Mouse (Mus musculus): ENCODE data around the gene Acin1. TPM values are rescaled to one million over a fixed set of nuclear protein-coding genes. Genes with fewer than 3 reads are reported as not detected.

The Acin1 gene
- polyA plus RNA-seq (2012; rRNA removed): 79.2 and 79.4 TPM in 2 replicates

- Histone ChIP-seq H3K36me3 (ENCODE audit: control insufficient read depth, insufficient read depth, low read length) (no peaks in the 10 kb centered on the region; the same call in none of the 2 replicates), H3K4me1 (ENCODE audit: control insufficient read depth, insufficient read depth, low read length) (peaks cover 7% of the 10 kb centered on the region; the same call in 1 of the 2 replicates), H3K4me3 (ENCODE audit: insufficient read depth, low read depth, low read length) (peak within 1 kb of the TSS; percentile 98), H3K27me3 (replicated peaks; ENCODE audit: control insufficient read depth, insufficient read depth, low read length) (no peaks in the 10 kb centered on the region), H3K27ac (ENCODE audit: insufficient read depth, low read depth, low read length) (peak within 1 kb of the TSS; percentile 99)
- under 1% methylated on average over 44 of the region's 44 CpGs for WGBS
- TF ChIP-seq POLR2A (IDR thresholded peaks at IDR 0.05; ENCODE audit: low read depth, low read length): peak; percentile 80
- no peak for TF ChIP-seq CTCF (conservative IDR thresholded peaks at IDR 0.05; ENCODE audit: insufficient read depth, insufficient read length, low read depth, low read length)
- peak; percentile 100 for DNase-seq
Observed at GRCm38 (mm10) chr14:54686522-54687143, at the start of gene Acin1. Gene Acin1, minus strand, starts transcription at chr14:54686931.

DNA sequence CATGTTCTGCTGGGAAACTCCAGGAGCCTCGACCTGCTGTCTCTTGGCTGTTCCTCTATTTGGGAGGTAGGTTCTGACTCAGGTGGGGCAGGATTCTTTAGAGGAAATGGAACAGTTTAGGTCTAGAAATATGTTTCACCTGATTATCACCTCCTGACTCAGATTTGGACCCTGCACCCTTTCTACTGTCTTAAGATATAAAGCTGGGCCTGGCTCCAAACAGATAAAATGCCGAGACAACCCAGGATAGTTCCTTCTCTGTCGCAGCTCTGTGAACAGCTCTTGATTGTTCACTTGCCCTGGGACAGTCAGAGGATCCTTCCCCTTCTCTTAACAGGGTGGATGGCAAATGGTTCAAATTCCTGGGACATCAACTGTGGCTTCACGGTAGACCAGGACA lies 48.5 kb upstream of the Acin1 start:
- no peak for TF ChIP-seq CTCF (conservative IDR thresholded peaks at IDR 0.05; ENCODE audit: insufficient read depth, insufficient read length, low read depth, low read length)
- no peak for TF ChIP-seq POLR2A (IDR thresholded peaks at IDR 0.05; ENCODE audit: low read depth, low read length)
- Histone ChIP-seq H3K27ac (ENCODE audit: insufficient read depth, low read depth, low read length) (no peak overlapping the region), H3K4me1 (ENCODE audit: control insufficient read depth, insufficient read depth, low read length) (no peaks in the 10 kb centered on the region), H3K27me3 (replicated peaks; ENCODE audit: control insufficient read depth, insufficient read depth, low read length) (no peaks in the 10 kb centered on the region), H3K36me3 (ENCODE audit: control insufficient read depth, insufficient read depth, low read length) (no peaks in the 10 kb centered on the region), H3K4me3 (ENCODE audit: insufficient read depth, low read depth, low read length) (no peak overlapping the region)
- DNase-seq: no peak
- WGBS: 63% methylated on average over 4 of the region's 4 CpGs

- Histone ChIP-seq H3K27me3 (replicated peaks; ENCODE audit: control insufficient read depth, insufficient read depth, low read length) (no peaks in the 10 kb centered on the region), H3K36me3 (ENCODE audit: control insufficient read depth, insufficient read depth, low read length) (no peaks in the 10 kb centered on the region), H3K4me1 (ENCODE audit: control insufficient read depth, insufficient read depth, low read length) (no peaks in the 10 kb centered on the region), H3K4me3 (ENCODE audit: insufficient read depth, low read depth, low read length) (no peak overlapping the region), H3K27ac (ENCODE audit: insufficient read depth, low read depth, low read length) (no peak overlapping the region)
- no peak for DNase-seq
- 78% methylated on average over 4 of the region's 4 CpGs for WGBS
- TF ChIP-seq CTCF (conservative IDR thresholded peaks at IDR 0.05; ENCODE audit: insufficient read depth, insufficient read length, low read depth, low read length): no peak
- TF ChIP-seq POLR2A (IDR thresholded peaks at IDR 0.05; ENCODE audit: low read depth, low read length): no peak
Observed at GRCm38 (mm10) chr14:54734004-54734403, 47.3 kb upstream of the Acin1 start.

GRCm38 (mm10) chr14:54732206-54732605 lies 45.5 kb upstream of the Acin1 start:
- TF ChIP-seq POLR2A (IDR thresholded peaks at IDR 0.05; ENCODE audit: low read depth, low read length) (no peak), CTCF (conservative IDR thresholded peaks at IDR 0.05; ENCODE audit: insufficient read depth, insufficient read length, low read depth, low read length) (no peak)
- no peak overlapping the region for H3K4me3 ChIP-seq (ENCODE audit: insufficient read depth, low read depth, low read length)
- H3K4me1 ChIP-seq (ENCODE audit: control insufficient read depth, insufficient read depth, low read length): no peaks in the 10 kb centered on the region
- no peak for DNase-seq
- no peaks in the 10 kb centered on the region for H3K36me3 ChIP-seq (ENCODE audit: control insufficient read depth, insufficient read depth, low read length)
- WGBS: 88% methylated on average over 8 of the region's 8 CpGs
- no peaks in the 10 kb centered on the region for H3K27me3 ChIP-seq (replicated peaks; ENCODE audit: control insufficient read depth, insufficient read depth, low read length)
- H3K27ac ChIP-seq (ENCODE audit: insufficient read depth, low read depth, low read length): no peak overlapping the region

GRCm38 (mm10) chr14:54730305-54730704 lies 43.6 kb upstream of the Acin1 start:
- Histone ChIP-seq H3K27ac (ENCODE audit: insufficient read depth, low read depth, low read length) (no peak overlapping the region), H3K4me3 (ENCODE audit: insufficient read depth, low read depth, low read length) (no peak overlapping the region), H3K27me3 (replicated peaks; ENCODE audit: control insufficient read depth, insufficient read depth, low read length) (no peaks in the 10 kb centered on the region), H3K36me3 (ENCODE audit: control insufficient read depth, insufficient read depth, low read length) (no peaks in the 10 kb centered on the region), H3K4me1 (ENCODE audit: control insufficient read depth, insufficient read depth, low read length) (no peaks in the 10 kb centered on the region)
- 72% methylated on average over 6 of the region's 6 CpGs for WGBS
- DNase-seq: no peak
- no peak for TF ChIP-seq POLR2A (IDR thresholded peaks at IDR 0.05; ENCODE audit: low read depth, low read length)
- TF ChIP-seq CTCF (conservative IDR thresholded peaks at IDR 0.05; ENCODE audit: insufficient read depth, insufficient read length, low read depth, low read length): no peak

DNA sequence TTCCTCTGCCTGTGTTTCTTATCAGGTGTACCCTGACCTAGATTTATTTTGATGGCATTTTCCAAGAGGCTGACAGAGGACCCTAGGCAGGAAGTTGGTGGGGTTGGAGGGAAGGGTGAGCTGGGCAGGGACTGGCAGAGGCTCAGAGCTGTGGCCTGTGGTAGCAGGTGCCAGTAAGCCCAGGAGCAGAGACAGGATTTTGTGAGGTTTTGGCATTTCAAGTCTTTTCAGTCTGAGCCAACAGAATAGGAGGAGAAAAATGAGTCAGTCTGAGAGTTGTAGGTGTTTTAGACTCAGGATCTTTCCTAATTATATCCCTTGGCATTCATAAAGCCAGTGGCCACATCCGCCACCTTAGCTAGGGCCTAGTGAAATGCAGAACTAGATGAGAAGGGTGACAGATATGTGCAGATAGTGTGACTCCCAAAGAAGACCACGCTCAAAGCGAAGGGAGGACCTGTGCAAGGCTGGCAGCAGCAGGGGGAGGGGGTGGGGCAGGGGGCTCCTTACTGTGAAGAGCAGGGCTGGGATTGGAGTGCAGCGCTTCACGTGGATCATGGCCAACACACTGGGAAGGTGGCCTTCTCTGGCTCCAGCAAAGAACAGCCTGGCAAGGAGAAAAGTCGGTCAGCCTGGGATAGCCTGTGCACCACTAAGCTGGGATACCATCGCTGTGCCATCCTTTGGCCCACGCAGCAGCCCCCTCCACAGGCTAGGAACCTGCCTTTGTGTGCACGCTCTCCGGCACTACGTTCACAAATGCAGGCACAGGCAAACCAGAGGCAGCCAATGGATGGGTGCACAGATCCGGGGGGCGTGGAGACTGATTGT lies 42.3 kb upstream of the Acin1 start:
- no peaks in the 10 kb centered on the region for H3K27me3 ChIP-seq (replicated peaks; ENCODE audit: control insufficient read depth, insufficient read depth, low read length)
- peaks cover under 1% of the 10 kb centered on the region; the same call in 1 of the 2 replicates for H3K36me3 ChIP-seq (ENCODE audit: control insufficient read depth, insufficient read depth, low read length)
- no peak for DNase-seq
- H3K4me1 ChIP-seq (ENCODE audit: control insufficient read depth, insufficient read depth, low read length): no peaks in the 10 kb centered on the region
- H3K27ac ChIP-seq (ENCODE audit: insufficient read depth, low read depth, low read length): no peak overlapping the region
- TF ChIP-seq CTCF (conservative IDR thresholded peaks at IDR 0.05; ENCODE audit: insufficient read depth, insufficient read length, low read depth, low read length) (no peak), POLR2A (IDR thresholded peaks at IDR 0.05; ENCODE audit: low read depth, low read length) (no peak)
- no peak overlapping the region for H3K4me3 ChIP-seq (ENCODE audit: insufficient read depth, low read depth, low read length)
- 90% methylated on average over 13 of the region's 13 CpGs for whole genome bisulfite sequencing

GRCm38 (mm10) chr14:54727565-54727964 lies 40.8 kb upstream of the Acin1 start:
- TF ChIP-seq CTCF (conservative IDR thresholded peaks at IDR 0.05; ENCODE audit: insufficient read depth, insufficient read length, low read depth, low read length) (no peak), POLR2A (IDR thresholded peaks at IDR 0.05; ENCODE audit: low read depth, low read length) (no peak)
- WGBS: 78% methylated on average over 5 of the region's 5 CpGs
- no peak overlapping the region for H3K4me3 ChIP-seq (ENCODE audit: insufficient read depth, low read depth, low read length)
- no peaks in the 10 kb centered on the region for H3K4me1 ChIP-seq (ENCODE audit: control insufficient read depth, insufficient read depth, low read length)
- no peak for DNase-seq
- no peaks in the 10 kb centered on the region for H3K27me3 ChIP-seq (replicated peaks; ENCODE audit: control insufficient read depth, insufficient read depth, low read length)
- H3K36me3 ChIP-seq (ENCODE audit: control insufficient read depth, insufficient read depth, low read length): peaks cover 2% of the 10 kb centered on the region; the same call in 1 of the 2 replicates
- H3K27ac ChIP-seq (ENCODE audit: insufficient read depth, low read depth, low read length): no peak overlapping the region

Data from kidney, adult 2 months (tissue).